ENCODE assay signal across 21 mouse cellular contexts in the genomic region with DNA sequence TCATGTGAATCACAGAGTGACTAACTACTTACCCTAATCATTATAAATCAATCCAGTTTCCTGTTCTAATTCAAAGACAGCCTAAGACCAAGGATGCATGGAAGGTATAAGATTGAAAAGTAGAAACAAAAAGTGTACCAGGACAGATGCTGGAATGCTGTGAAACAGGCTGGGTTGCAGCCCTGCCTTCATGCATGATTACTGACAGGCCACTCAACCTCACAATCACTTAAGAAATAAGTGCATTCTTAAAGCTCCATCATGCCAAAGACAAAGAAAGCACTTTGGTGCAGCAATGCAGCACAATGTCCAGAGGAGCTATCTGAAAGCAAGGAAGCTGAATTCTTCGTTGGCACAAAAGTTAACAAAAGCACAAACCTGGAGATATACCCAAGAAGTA.
DNase-seq lines count a peak whose midpoint lies in the region; ATAC-seq and TF ChIP-seq lines count a peak whose summit lies in the region.
"Had no signal": no experiment of that assay in that cellular context is flagged by ENCODE, and none has a peak within 500 bp of the region (broad histone marks: within the 10 kb centered on the region; RNA-seq: fewer than 3 reads in every experiment).

No protein-coding gene starts in this region.

- no peak overlapping the region for H3K4me2 ChIP-seq in lung, embryonic 14.5 days
- no peak overlapping the region for H3K4me2 ChIP-seq in lung, embryonic 16.5 days (ENCODE audit: low read depth, low read length)
- no peak overlapping the region for H3K4me2 ChIP-seq in lung, postnatal 0 days (replicated peaks; ENCODE audit: low read depth, low read length)

- TF ChIP-seq EP300 in lung, postnatal 0 days (IDR thresholded peaks at IDR 0.05): peak; percentile 60

- no peak overlapping the region for H3K27ac ChIP-seq in lung, embryonic 14.5 days (ENCODE audit: low read depth)
- no peak overlapping the region for H3K27ac ChIP-seq in lung, embryonic 16.5 days (ENCODE audit: low read length)
- no peak overlapping the region for H3K27ac ChIP-seq in lung, postnatal 0 days (ENCODE audit: low read length)

- peak; percentile 3 for DNase-seq in lung, embryonic 14.5 days
- DNase-seq in lung, adult 18-20 months: no peak
- DNase-seq in lung, postnatal 10 days: no peak
- peak; percentile 31 for DNase-seq in lung, postnatal 0 days (ENCODE audit: low spot score)
- DNase-seq in lung, postnatal 25 days (ENCODE audit: low spot score): no peak
- DNase-seq: adrenal gland, adult 2 months; adrenal gland, adult 8-10 months; adrenal gland, postnatal 10 days; adrenal gland, postnatal 14 days; adrenal gland, postnatal 25 days; adrenal gland, postnatal 36 days; B cell, adult 2 months; cerebellum, adult 11 months; cerebellum, adult 11-12 months; cerebellum, adult 18-20 months had no signal

- no peak for ATAC-seq in lung, embryonic 14.5 days (ENCODE audit: insufficient read depth)
- ATAC-seq in lung, embryonic 16.5 days (ENCODE audit: low read depth): peak; percentile 49; the same call in 1 of the 2 replicates
- peak; percentile 62 for ATAC-seq in lung, postnatal 0 days
- ATAC-seq: activated CD4-positive, CD25-positive, alpha-beta regulatory T cell, adult 4 months; CD4-positive, CD25-positive, alpha-beta regulatory T cell, adult 4 months; Patski had no signal

- TF ChIP-seq CTCF in lung, embryonic 14.5 days (IDR thresholded peaks at IDR 0.05; ENCODE audit: low read depth): no peak
- no peak for TF ChIP-seq CTCF in lung, postnatal 0 days (IDR thresholded peaks at IDR 0.05)

- H3K36me3 ChIP-seq in lung, embryonic 14.5 days (ENCODE audit: insufficient read depth): no peaks in the 10 kb centered on the region
- no peaks in the 10 kb centered on the region for H3K36me3 ChIP-seq in lung, embryonic 16.5 days (ENCODE audit: control insufficient read depth, insufficient read depth, low read length)
- no peaks in the 10 kb centered on the region for H3K36me3 ChIP-seq in lung, postnatal 0 days (ENCODE audit: insufficient read depth, low read length)
- H3K36me3 ChIP-seq: G1E had no signal

- H3K4me3 ChIP-seq in lung, embryonic 14.5 days (ENCODE audit: low read depth, low read length): no peak overlapping the region
- H3K4me3 ChIP-seq in lung, embryonic 16.5 days (ENCODE audit: low read length): no peak overlapping the region
- no peak overlapping the region for H3K4me3 ChIP-seq in lung, postnatal 0 days (ENCODE audit: low read depth, low read length)

- H3K9ac ChIP-seq in lung, embryonic 14.5 days: no peak overlapping the region
- no peak overlapping the region for H3K9ac ChIP-seq in lung, embryonic 16.5 days (ENCODE audit: low read length)
- H3K9ac ChIP-seq in lung, postnatal 0 days (replicated peaks; ENCODE audit: low read depth): no peak overlapping the region

- 65% methylated on average over 1 of the region's 1 CpGs for WGBS in lung, embryonic 14.5 days
- WGBS in lung, embryonic 16.5 days: 35% methylated on average over 1 of the region's 1 CpGs
- 50% methylated on average over 1 of the region's 1 CpGs for WGBS in lung, postnatal 0 days

- H3K9me3 ChIP-seq in lung, embryonic 14.5 days (ENCODE audit: low read depth, low read length): no peaks in the 10 kb centered on the region
- no peaks in the 10 kb centered on the region for H3K9me3 ChIP-seq in lung, embryonic 16.5 days (ENCODE audit: control insufficient read depth, low read length)
- H3K9me3 ChIP-seq in lung, postnatal 0 days (ENCODE audit: low read length): no peaks in the 10 kb centered on the region
- H3K9me3 ChIP-seq: G1E had no signal

- H3K27me3 ChIP-seq in lung, embryonic 14.5 days (ENCODE audit: insufficient read depth, low read length): no peaks in the 10 kb centered on the region
- no peaks in the 10 kb centered on the region for H3K27me3 ChIP-seq in lung, embryonic 16.5 days (ENCODE audit: control insufficient read depth, insufficient read depth, low read depth, low read length)
- no peaks in the 10 kb centered on the region for H3K27me3 ChIP-seq in lung, postnatal 0 days (replicated peaks; ENCODE audit: insufficient read depth, low read length)
- H3K27me3 ChIP-seq: CH12.LX, Patski had no signal

- no peaks in the 10 kb centered on the region for H3K4me1 ChIP-seq in lung, embryonic 14.5 days (ENCODE audit: insufficient read depth)
- no peaks in the 10 kb centered on the region for H3K4me1 ChIP-seq in lung, embryonic 16.5 days (replicated peaks; ENCODE audit: control insufficient read depth, insufficient read depth, low read length)
- H3K4me1 ChIP-seq in lung, postnatal 0 days (ENCODE audit: insufficient read depth, low read depth, low read length): no peaks in the 10 kb centered on the region

Comparison
In these comparisons a context has a peak if more than half of its experiments do, and no peak if none do; other contexts are left out.
1. DNase-seq: peak in lung, embryonic 14.5 days (single experiment) and lung, postnatal 0 days (single experiment); none in lung, adult 18-20 months (0 of 2), lung, postnatal 10 days (single experiment) and lung, postnatal 25 days (single experiment).